Mouse (Mus musculus) heart, adult 2 months (tissue): ENCODE results near the gene Olfr1395.

Experiments
- CTCF ChIP-seq: fragments of 200-600 bp; IDR thresholded peaks from 2 replicates; pipeline ENCODE4 v1.8.1; 2022; ENCODE audit warnings: antibody characterized with exemption, mild to moderate bottlenecking, moderate library complexity
- EP300 ChIP-seq: fragments of 200-500 bp; IDR thresholded peaks from 2 replicates; pipeline ENCODE4 v1.6.1; 2011; ENCODE audit warnings: low read depth, low read length, control low read depth; ENCODE audit not compliant: insufficient read depth
- POLR2A ChIP-seq: fragments of 200-500 bp; IDR thresholded peaks from 2 replicates; pipeline ENCODE4 v1.6.1; 2011; ENCODE audit warnings: mild to moderate bottlenecking, low read depth, low read length, control low read depth; ENCODE audit not compliant: insufficient read depth

GRCm38 (mm10) chr11:49191083-49191482 lies 49.0 kb downstream of the Olfr1395 start:
- TF ChIP-seq POLR2A = no peak
- TF ChIP-seq CTCF = no peak
- no peak for TF ChIP-seq EP300
